Mouse (Mus musculus): ENCODE measurements around the gene Fbxo2. TPM values are rescaled to one million over a fixed set of nuclear protein-coding genes. Genes with fewer than 3 reads are reported as not detected.
"Not testable (repeated sequence)": the region's sequence is repeated elsewhere in the genome, so short reads cannot be mapped to it uniquely, and the experiment has no call there.

Fbxo2 gene
- polyA plus RNA-seq, 1 experiment from 2014 or later, result 5.4 TPM

GRCm38 (mm10) chr4:148174495-148174862 is 14.1 kb downstream of the Fbxo2 start:
- Histone ChIP-seq H3K4me2 (ENCODE audit: low read depth, low read length) (no peak overlapping the region), H3K27me3 (replicated peaks; ENCODE audit: control insufficient read depth, insufficient read depth, low read length) (peaks cover 74% of the 10 kb centered on the region), H3K4me3 (ENCODE audit: low read depth, low read length) (0 out of 2 replicates have a peak overlapping the region, but pooled peaks have one; percentile 14), H3K4me1 (ENCODE audit: control insufficient read depth, insufficient read depth, low read length) (peaks cover 4% of the 10 kb centered on the region; the same call in 1 of the 2 replicates), H3K9me3 (ENCODE audit: control insufficient read depth, low read length) (0 out of 2 replicates have a peak, but pooled peaks cover 4% of the 10 kb centered on the region), H3K27ac (replicated peaks; ENCODE audit: low read depth, low read length) (no peak overlapping the region), H3K36me3 (ENCODE audit: control insufficient read depth, insufficient read depth, low read length) (no peaks in the 10 kb centered on the region), H3K9ac (ENCODE audit: low read depth, low read length) (no peak overlapping the region)
- WGBS, result 8% methylated on average over 12 of the region's 12 CpGs
- ATAC-seq (ENCODE audit: low read depth) (no peak), DNase-seq (ENCODE audit: low spot score) (no peak)

- H3K9ac ChIP-seq (ENCODE audit: low read depth, low read length); ATAC-seq (ENCODE audit: low read depth); H3K9me3 ChIP-seq (ENCODE audit: control insufficient read depth, low read length); H3K36me3 ChIP-seq (ENCODE audit: control insufficient read depth, insufficient read depth, low read length); H3K4me1 ChIP-seq (ENCODE audit: control insufficient read depth, insufficient read depth, low read length); H3K4me3 ChIP-seq (ENCODE audit: low read depth, low read length); DNase-seq (ENCODE audit: low spot score); H3K27ac ChIP-seq (replicated peaks; ENCODE audit: low read depth, low read length); H3K4me2 ChIP-seq (ENCODE audit: low read depth, low read length): not testable (repeated sequence)
- peaks cover 58% of the 10 kb centered on the region for H3K27me3 ChIP-seq (replicated peaks; ENCODE audit: control insufficient read depth, insufficient read depth, low read length)
- 65% methylated on average over 5 of the region's 6 CpGs for WGBS
These were observed 16.2 kb downstream of the Fbxo2 start for GRCm38 (mm10) chr4:148176603-148177002.

GRCm38 (mm10) chr4:148177716-148178115 is 17.3 kb downstream of the Fbxo2 start:
- no peak overlapping the region for H3K27ac ChIP-seq (replicated peaks; ENCODE audit: low read depth, low read length)
- peaks cover 48% of the 10 kb centered on the region for H3K27me3 ChIP-seq (replicated peaks; ENCODE audit: control insufficient read depth, insufficient read depth, low read length)
- no peak overlapping the region for H3K9ac ChIP-seq (ENCODE audit: low read depth, low read length)
- no peak overlapping the region for H3K4me3 ChIP-seq (ENCODE audit: low read depth, low read length)
- 0 out of 2 replicates have a peak, but pooled peaks cover 4% of the 10 kb centered on the region for H3K9me3 ChIP-seq (ENCODE audit: control insufficient read depth, low read length)
- DNase-seq (ENCODE audit: low spot score), result no peak
- no peaks in the 10 kb centered on the region for H3K36me3 ChIP-seq (ENCODE audit: control insufficient read depth, insufficient read depth, low read length)
- H3K4me1 ChIP-seq (ENCODE audit: control insufficient read depth, insufficient read depth, low read length), result peaks cover 4% of the 10 kb centered on the region; the same call in 1 of the 2 replicates
- no peak overlapping the region for H3K4me2 ChIP-seq (ENCODE audit: low read depth, low read length)
- ATAC-seq (ENCODE audit: low read depth), result no peak

GRCm38 (mm10) chr4:148181483-148181882 is 21.1 kb downstream of the Fbxo2 start:
- WGBS, result 88% methylated on average over 12 of the region's 12 CpGs
- DNase-seq (ENCODE audit: low spot score) (no peak), ATAC-seq (ENCODE audit: low read depth) (no peak)
- H3K9me3 ChIP-seq (ENCODE audit: control insufficient read depth, low read length), result no peaks in the 10 kb centered on the region
- no peak overlapping the region for H3K27ac ChIP-seq (replicated peaks; ENCODE audit: low read depth, low read length)
- H3K27me3 ChIP-seq (replicated peaks; ENCODE audit: control insufficient read depth, insufficient read depth, low read length), result peaks cover 12% of the 10 kb centered on the region
- no peak overlapping the region for H3K4me2 ChIP-seq (ENCODE audit: low read depth, low read length)
- no peaks in the 10 kb centered on the region for H3K4me1 ChIP-seq (ENCODE audit: control insufficient read depth, insufficient read depth, low read length)
- no peaks in the 10 kb centered on the region for H3K36me3 ChIP-seq (ENCODE audit: control insufficient read depth, insufficient read depth, low read length)
- no peak overlapping the region for H3K4me3 ChIP-seq (ENCODE audit: low read depth, low read length)
- H3K9ac ChIP-seq (ENCODE audit: low read depth, low read length), result no peak overlapping the region

GRCm38 (mm10) chr4:148182363-148182762 is 21.9 kb downstream of the Fbxo2 start:
- H3K4me2 ChIP-seq (ENCODE audit: low read depth, low read length), result no peak overlapping the region
- H3K9ac ChIP-seq (ENCODE audit: low read depth, low read length), result no peak overlapping the region
- no peaks in the 10 kb centered on the region for H3K4me1 ChIP-seq (ENCODE audit: control insufficient read depth, insufficient read depth, low read length)
- H3K4me3 ChIP-seq (ENCODE audit: low read depth, low read length), result no peak overlapping the region
- H3K9me3 ChIP-seq (ENCODE audit: control insufficient read depth, low read length), result no peaks in the 10 kb centered on the region
- 55% methylated on average over 6 of the region's 8 CpGs for WGBS
- peaks cover 8% of the 10 kb centered on the region for H3K27me3 ChIP-seq (replicated peaks; ENCODE audit: control insufficient read depth, insufficient read depth, low read length)
- DNase-seq (ENCODE audit: low spot score) (no peak), ATAC-seq (ENCODE audit: low read depth) (peak; percentile 42; the same call in 1 of the 2 replicates)
- H3K36me3 ChIP-seq (ENCODE audit: control insufficient read depth, insufficient read depth, low read length), result no peaks in the 10 kb centered on the region
- H3K27ac ChIP-seq (replicated peaks; ENCODE audit: low read depth, low read length), result no peak overlapping the region

- 37% methylated on average over 9 of the region's 9 CpGs for WGBS
- Histone ChIP-seq H3K36me3 (ENCODE audit: control insufficient read depth, insufficient read depth, low read length) (no peaks in the 10 kb centered on the region), H3K9ac (ENCODE audit: low read depth, low read length) (no peak overlapping the region), H3K4me2 (ENCODE audit: low read depth, low read length) (no peak overlapping the region), H3K27me3 (replicated peaks; ENCODE audit: control insufficient read depth, insufficient read depth, low read length) (no peaks in the 10 kb centered on the region), H3K9me3 (ENCODE audit: control insufficient read depth, low read length) (no peaks in the 10 kb centered on the region), H3K27ac (replicated peaks; ENCODE audit: low read depth, low read length) (no peak overlapping the region), H3K4me1 (ENCODE audit: control insufficient read depth, insufficient read depth, low read length) (no peaks in the 10 kb centered on the region), H3K4me3 (ENCODE audit: low read depth, low read length) (no peak overlapping the region)
- DNase-seq (ENCODE audit: low spot score) (no peak), ATAC-seq (ENCODE audit: low read depth) (no peak)
These were observed 24.1 kb downstream of the Fbxo2 start for GRCm38 (mm10) chr4:148184564-148184963.

GRCm38 (mm10) chr4:148185819-148186218 is 25.4 kb downstream of the Fbxo2 start:
- no peak overlapping the region for H3K4me2 ChIP-seq (ENCODE audit: low read depth, low read length)
- H3K27ac ChIP-seq (replicated peaks; ENCODE audit: low read depth, low read length), result no peak overlapping the region
- H3K4me1 ChIP-seq (ENCODE audit: control insufficient read depth, insufficient read depth, low read length), result no peaks in the 10 kb centered on the region
- H3K36me3 ChIP-seq (ENCODE audit: control insufficient read depth, insufficient read depth, low read length), result no peaks in the 10 kb centered on the region
- H3K9me3 ChIP-seq (ENCODE audit: control insufficient read depth, low read length), result no peaks in the 10 kb centered on the region
- H3K9ac ChIP-seq (ENCODE audit: low read depth, low read length), result no peak overlapping the region
- 66% methylated on average over 4 of the region's 4 CpGs for WGBS
- H3K27me3 ChIP-seq (replicated peaks; ENCODE audit: control insufficient read depth, insufficient read depth, low read length), result no peaks in the 10 kb centered on the region
- ATAC-seq (ENCODE audit: low read depth), result no peak
- H3K4me3 ChIP-seq (ENCODE audit: low read depth, low read length), result no peak overlapping the region
- no peak for DNase-seq (ENCODE audit: low spot score)

GRCm38 (mm10) chr4:148188767-148189166 is 28.3 kb downstream of the Fbxo2 start:
- ATAC-seq (ENCODE audit: low read depth); H3K9me3 ChIP-seq (ENCODE audit: control insufficient read depth, low read length); DNase-seq (ENCODE audit: low spot score); H3K27ac ChIP-seq (replicated peaks; ENCODE audit: low read depth, low read length); H3K36me3 ChIP-seq (ENCODE audit: control insufficient read depth, insufficient read depth, low read length); H3K27me3 ChIP-seq (replicated peaks; ENCODE audit: control insufficient read depth, insufficient read depth, low read length); H3K4me1 ChIP-seq (ENCODE audit: control insufficient read depth, insufficient read depth, low read length); H3K4me2 ChIP-seq (ENCODE audit: low read depth, low read length); H3K4me3 ChIP-seq (ENCODE audit: low read depth, low read length); H3K9ac ChIP-seq (ENCODE audit: low read depth, low read length): not testable (repeated sequence)
- 79% methylated on average over 1 of the region's 1 CpGs for WGBS

GRCm38 (mm10) chr4:148192707-148193245 is 32.4 kb downstream of the Fbxo2 start:
- Histone ChIP-seq H3K27ac (replicated peaks; ENCODE audit: low read depth, low read length) (no peak overlapping the region), H3K27me3 (replicated peaks; ENCODE audit: control insufficient read depth, insufficient read depth, low read length) (no peaks in the 10 kb centered on the region), H3K4me1 (ENCODE audit: control insufficient read depth, insufficient read depth, low read length) (no peaks in the 10 kb centered on the region), H3K4me2 (ENCODE audit: low read depth, low read length) (no peak overlapping the region), H3K9me3 (ENCODE audit: control insufficient read depth, low read length) (no peaks in the 10 kb centered on the region), H3K36me3 (ENCODE audit: control insufficient read depth, insufficient read depth, low read length) (no peaks in the 10 kb centered on the region), H3K4me3 (ENCODE audit: low read depth, low read length) (no peak overlapping the region), H3K9ac (ENCODE audit: low read depth, low read length) (no peak overlapping the region)
- 25% methylated on average over 11 of the region's 11 CpGs for WGBS
- DNase-seq (ENCODE audit: low spot score) (no peak), ATAC-seq (ENCODE audit: low read depth) (no peak)

All from embryonic facial prominence, embryonic 14.5 days (tissue).